Mouse (Mus musculus): Measurements from ENCODE around the gene Casp4. TPM values are rescaled to one million over a fixed set of nuclear protein-coding genes. Genes with fewer than 3 reads are reported as not detected.

The Casp4 gene
- 8.7 TPM for total RNA-seq (2023)

DNA sequence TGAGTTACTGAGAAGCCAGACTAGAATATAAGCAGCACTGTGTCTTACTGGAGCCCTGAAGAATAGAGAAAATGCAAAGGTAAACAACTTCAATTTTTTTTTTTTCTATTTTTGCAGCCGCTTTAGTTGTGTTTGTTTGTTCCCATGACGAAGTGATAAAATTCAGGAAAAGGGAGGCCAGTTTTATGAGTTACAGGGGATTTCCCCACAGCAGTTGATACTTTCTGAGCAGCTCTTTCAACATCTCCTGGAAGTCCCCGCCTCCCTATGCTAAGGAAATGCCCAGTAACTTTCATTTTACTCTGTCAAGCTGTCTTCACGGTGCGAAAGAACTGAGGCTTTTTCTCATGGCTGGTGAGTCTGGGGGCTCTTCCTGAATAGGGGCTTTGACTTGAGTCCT lies at the start of gene Casp4:
Gene Casp4 (plus strand): TSS at position 268 of the 400 bp plus-strand sequence.

GRCm38 (mm10) chr9:5298329-5299131 lies 10.1 kb upstream of the Casp4 start, which contains the start of gene Casp1:
Gene Casp1, plus strand, starts transcription at chr9:5298517.

DNA sequence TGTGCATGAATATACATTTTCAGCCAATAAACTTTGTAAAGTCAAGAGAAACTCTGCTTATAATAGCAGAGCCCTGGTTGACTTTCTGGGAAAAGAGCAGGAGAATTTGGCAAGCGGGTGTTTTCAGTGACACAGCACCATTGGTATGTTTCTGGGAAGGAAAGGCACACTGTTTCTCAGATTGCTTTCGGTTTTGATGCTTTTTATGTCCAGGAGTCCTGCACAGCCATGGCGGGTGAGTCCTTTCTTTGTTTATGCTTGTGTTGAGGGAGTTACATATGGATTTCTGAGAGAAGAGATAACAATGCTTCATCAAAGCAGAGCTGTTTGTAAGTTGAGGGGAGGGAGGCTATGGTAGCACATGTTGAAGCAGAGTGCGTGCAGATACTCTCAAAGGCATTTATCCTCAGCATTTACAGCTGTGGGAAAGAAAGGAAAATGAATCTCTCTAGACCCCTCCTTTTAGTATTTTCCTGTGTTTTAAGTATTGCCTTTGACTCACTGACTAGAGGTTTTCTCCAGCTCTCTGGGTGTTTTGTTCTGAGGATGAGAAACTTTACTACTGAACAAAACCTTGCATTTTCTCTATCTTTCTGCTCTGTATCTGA lies 36.8 kb downstream of the Casp4 start, which contains the start of gene Casp12:
Gene Casp12 (plus strand): TSS at position 140 of the 608 bp plus-strand sequence.

Other genes with a start within 250 kb of the Casp4 start
- 8.4 TPM for gene Casp1, start 10.3 kb upstream of the Casp4 start, total RNA-seq (2023)
- gene Casp12, start 36.6 kb downstream of the Casp4 start, total RNA-seq (2023), result not detected

Data from CD8-positive naive resting alpha-beta T cell, adult 57 days (primary cell).